Mouse (Mus musculus) embryonic facial prominence, embryonic 14.5 days (tissue): ENCODE results near the gene Ccdc163. TPM values are rescaled to one million over a fixed set of nuclear protein-coding genes. Genes with fewer than 3 reads are reported as not detected.

ENCODE experiments used
- ATAC-seq: fragments of 200-750 bp; cut with Nextera tagmentation; 2 replicates; pipeline ENCODE4 v1.8.0; 2017; ENCODE audit warnings: low read depth, moderate number of reproducible peaks, moderate TSS enrichment
- DNase-seq: peaks from one replicate; pipeline ENCODE4 v3.0.0-alpha.2; 2015; ENCODE audit warnings: low spot score
- H3K27ac ChIP-seq: fragments of 300-500 bp; sonication (generic); replicated peaks from 2 replicates; pipeline ENCODE4 v1.5.1; 2014; ENCODE audit warnings: low read depth, mild to moderate bottlenecking, low read length, moderate library complexity
- H3K27me3 ChIP-seq: fragments of 300-500 bp; sonication (generic); replicated peaks from 2 replicates; pipeline ENCODE4 v1.6.1; 2014; ENCODE audit warnings: low read length; ENCODE audit not compliant: control insufficient read depth, insufficient read depth
- H3K36me3 ChIP-seq: fragments of 300-500 bp; sonication (generic); 2 replicates; pipeline ENCODE4 v1.6.1; 2014; ENCODE audit warnings: low read length, mixed read lengths; ENCODE audit not compliant: control insufficient read depth, insufficient read depth
- H3K4me1 ChIP-seq: fragments of 300-500 bp; sonication (generic); 2 replicates; pipeline ENCODE4 v1.6.1; 2014; ENCODE audit warnings: antibody characterized with exemption, low read length; ENCODE audit not compliant: control insufficient read depth, insufficient read depth
- H3K4me2 ChIP-seq: fragments of 300-500 bp; sonication (generic); 2 replicates; pipeline ENCODE4 v1.6.1; 2014; ENCODE audit warnings: low read depth, mild to moderate bottlenecking, low read length, moderate library complexity, mixed read lengths
- H3K4me3 ChIP-seq: fragments of 300-500 bp; sonication (generic); 2 replicates; pipeline ENCODE4 v1.5.1; 2014; ENCODE audit warnings: low read depth, mild to moderate bottlenecking, low read length
- H3K9ac ChIP-seq: fragments of 300-500 bp; sonication (generic); 2 replicates; pipeline ENCODE4 v1.6.1; 2014; ENCODE audit warnings: low read depth, mild to moderate bottlenecking, low read length, moderate library complexity, mixed read lengths
- H3K9me3 ChIP-seq: fragments of 300-500 bp; sonication (generic); 2 replicates; pipeline ENCODE4 v1.6.1; 2016; ENCODE audit warnings: low read length; ENCODE audit not compliant: control insufficient read depth
- WGBS: fragments of 180-500 bp; shearing (Covaris S2); extraction: QIAGEN DNeasy Blood & Tissue Kit; methylation state at CpG from one replicate; pipeline ENCODE4 v1.1.7; 2014; 5-methylcytosine and 5-hydroxymethylcytosine counted together
- polyA plus RNA-seq: library from polyadenylated mRNA; unstranded; fragments of >200 nt; fragmentation: Nextera tagmentation; extraction: Ambion mirVana; gene quantifications from 2 replicates; pipeline ENCODE4 v1.2.1, GENCODE M21; 2014

Gene Ccdc163
- polyA plus RNA-seq, 1 experiment from 2014 or later, result 24.8 TPM

DNA sequence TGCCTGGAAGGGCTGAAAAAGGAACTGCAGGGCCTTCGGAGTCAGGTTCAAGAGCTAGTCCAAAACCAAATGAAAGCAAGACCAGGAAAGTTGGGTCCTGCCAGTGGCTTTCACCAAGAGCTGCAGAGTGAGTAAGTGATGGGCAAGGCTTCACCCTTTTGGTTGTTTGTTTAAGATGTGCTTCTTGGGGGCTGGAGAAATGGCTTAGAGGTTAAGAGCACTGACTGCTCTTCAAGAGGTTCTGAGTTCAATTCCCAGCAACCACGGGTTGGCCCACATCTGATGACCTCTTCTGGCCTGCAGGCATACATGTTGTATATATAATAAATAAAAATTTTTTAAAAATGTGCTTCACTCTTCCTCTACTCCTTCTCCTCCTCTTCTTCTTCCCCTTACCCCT, 1.8 kb downstream of the Ccdc163 start:
- H3K4me1 ChIP-seq, result peaks cover 5% of the 10 kb centered on the region; the same call in 1 of the 2 replicates
- no peak overlapping the region for H3K4me2 ChIP-seq
- no peaks in the 10 kb centered on the region for H3K9me3 ChIP-seq
- H3K27me3 ChIP-seq, result no peaks in the 10 kb centered on the region
- ATAC-seq, result no peak
- H3K9ac ChIP-seq, result no peak overlapping the region
- peaks cover 3% of the 10 kb centered on the region; the same call in 1 of the 2 replicates for H3K36me3 ChIP-seq
- DNase-seq, result no peak
- WGBS, result 93% methylated on average over 2 of the region's 2 CpGs
- H3K27ac ChIP-seq, result no peak overlapping the region
- H3K4me3 ChIP-seq, result no peak overlapping the region

DNA sequence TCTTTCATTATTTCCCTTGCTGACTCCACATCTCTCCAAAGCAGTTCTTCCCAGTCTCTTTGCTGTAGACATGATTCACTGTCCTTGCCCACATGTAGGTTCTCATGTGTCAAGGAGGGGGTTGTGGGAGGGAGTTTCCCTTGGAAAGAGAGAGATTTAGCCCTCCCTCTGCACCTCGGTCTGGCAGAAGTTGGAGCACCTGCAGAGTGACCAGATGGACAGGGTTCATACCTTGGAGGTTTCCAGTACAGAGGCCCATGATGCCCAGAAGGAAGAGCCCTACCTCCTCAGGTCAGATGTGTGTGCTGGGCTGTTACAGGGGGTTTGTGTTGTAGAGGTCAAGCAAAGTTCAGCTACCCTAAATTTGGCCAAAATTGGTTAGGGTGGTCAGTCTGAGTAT, 4.2 kb downstream of the Ccdc163 start:
- 56% methylated on average over 1 of the region's 1 CpGs for WGBS
- no peaks in the 10 kb centered on the region for H3K9me3 ChIP-seq
- H3K4me1 ChIP-seq, result peaks cover under 1% of the 10 kb centered on the region; the same call in 1 of the 2 replicates
- no peak overlapping the region for H3K4me3 ChIP-seq
- no peaks in the 10 kb centered on the region for H3K27me3 ChIP-seq
- peaks cover 3% of the 10 kb centered on the region; the same call in 1 of the 2 replicates for H3K36me3 ChIP-seq
- no peak overlapping the region for H3K27ac ChIP-seq
- ATAC-seq (no peak), DNase-seq (no peak)
- no peak overlapping the region for H3K9ac ChIP-seq
- no peak overlapping the region for H3K4me2 ChIP-seq

DNA sequence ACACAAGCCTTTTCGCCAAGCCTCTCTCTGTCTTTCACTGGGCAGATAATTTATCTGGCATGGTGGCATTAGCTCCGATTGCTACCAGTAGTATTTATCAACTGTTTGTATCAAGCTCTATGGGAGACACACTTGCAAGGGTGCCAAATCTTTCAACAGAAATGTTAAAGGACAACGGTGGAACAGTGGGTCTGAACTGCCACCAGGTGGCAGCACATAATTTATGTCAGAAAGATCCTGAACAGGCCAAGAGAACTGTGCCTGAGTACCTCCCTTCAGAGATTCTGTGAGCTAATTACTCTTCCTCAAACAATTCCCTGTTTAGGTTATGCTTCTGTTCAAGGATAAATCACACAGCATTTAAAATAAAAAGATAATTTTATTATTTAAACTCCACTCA, 11.1 kb downstream of the Ccdc163 start:
- ATAC-seq (no peak), DNase-seq (peak; percentile 93)
- H3K9me3 ChIP-seq, result no peaks in the 10 kb centered on the region
- WGBS, result 20% methylated on average over 3 of the region's 3 CpGs
- no peaks in the 10 kb centered on the region for H3K27me3 ChIP-seq
- H3K36me3 ChIP-seq, result no peaks in the 10 kb centered on the region
- no peak overlapping the region for H3K9ac ChIP-seq
- H3K27ac ChIP-seq, result no peak overlapping the region
- no peak overlapping the region for H3K4me3 ChIP-seq
- H3K4me2 ChIP-seq, result no peak overlapping the region
- H3K4me1 ChIP-seq, result peaks cover 3% of the 10 kb centered on the region; the same call in 1 of the 2 replicates

DNA sequence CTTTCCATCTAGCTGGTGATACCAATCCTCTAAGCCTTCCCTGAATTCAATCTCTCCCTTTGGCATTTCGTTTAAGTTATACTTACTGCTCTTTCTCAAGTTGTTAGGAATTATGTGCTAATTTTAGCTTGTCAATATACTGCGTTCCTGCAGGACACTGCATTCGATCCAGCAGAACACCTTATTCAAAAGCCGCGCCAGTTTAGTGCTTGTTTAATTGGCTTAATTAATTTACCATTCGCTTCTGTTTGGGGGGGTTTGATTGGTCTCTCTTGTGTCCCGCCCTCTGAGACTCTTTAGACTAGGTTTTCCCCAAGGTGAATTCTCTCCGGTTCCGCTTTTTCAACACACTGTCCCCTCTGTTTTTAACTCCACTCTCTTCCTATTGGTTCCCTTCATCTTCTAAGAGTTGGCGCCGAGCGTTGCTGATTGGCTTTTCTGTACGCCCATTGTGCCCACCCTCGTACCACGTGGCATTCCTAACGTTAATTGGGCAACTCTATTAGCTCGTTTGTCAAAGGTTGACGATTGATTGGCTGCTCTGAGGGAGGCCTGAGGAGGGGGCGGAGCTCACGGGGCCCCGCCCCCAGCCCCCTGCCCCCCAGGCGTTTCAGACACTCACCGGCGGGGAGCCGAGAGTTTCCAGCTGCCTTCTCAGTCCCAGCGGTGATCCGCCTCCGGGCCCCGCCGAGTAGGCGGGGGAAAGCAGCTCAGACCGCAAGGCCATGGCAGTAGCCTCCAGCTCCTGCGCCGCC, 12.2 kb downstream of the Ccdc163 start, which contains the start of gene Tesk2:
TSS of gene Tesk2 (plus strand) at position 606 of the 755 bp plus-strand sequence.
- Histone ChIP-seq H3K4me2 (peak within 1 kb of the TSS; percentile 91), H3K4me1 (peaks cover 3% of the 10 kb centered on the region; the same call in 1 of the 2 replicates), H3K9ac (peak within 1 kb of the TSS; percentile 82), H3K9me3 (no peaks in the 10 kb centered on the region), H3K36me3 (no peaks in the 10 kb centered on the region), H3K27ac (peak within 1 kb of the TSS; percentile 69), H3K4me3 (peak within 1 kb of the TSS; percentile 85), H3K27me3 (no peaks in the 10 kb centered on the region)
- under 1% methylated on average over 21 of the region's 34 CpGs for WGBS
- peak; percentile 95 for ATAC-seq
- DNase-seq, result peak; percentile 100

DNA sequence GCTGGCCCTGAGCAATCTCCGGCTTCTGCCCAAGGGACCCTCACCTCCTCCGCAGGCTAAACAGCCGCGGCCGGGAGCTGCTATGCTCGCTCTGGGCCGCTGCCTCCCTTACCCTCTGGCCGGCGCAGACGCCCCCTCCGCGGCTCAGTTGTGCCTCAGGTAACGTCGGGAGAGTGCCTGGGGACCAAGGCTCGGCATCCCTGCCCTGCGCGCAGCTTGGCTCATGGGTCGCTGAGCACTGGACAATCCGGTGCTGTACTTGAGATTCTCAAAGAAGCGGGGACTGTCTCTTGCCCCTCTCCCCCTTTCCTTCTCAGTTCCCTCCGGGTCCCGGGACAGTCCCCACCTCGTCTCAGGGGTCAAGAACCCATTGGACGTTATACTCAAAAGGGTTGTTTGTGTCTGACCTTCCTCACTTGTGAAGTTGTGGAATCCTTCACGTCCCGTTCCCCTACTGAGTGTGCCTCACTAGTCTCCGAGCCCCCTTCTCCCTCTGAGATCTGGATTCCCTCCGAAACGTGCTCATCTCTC, 12.9 kb downstream of the Ccdc163 start:
- no peak for DNase-seq
- peak overlapping the region; percentile 91 for H3K4me2 ChIP-seq
- no peak; the same call in 1 of the 2 replicates for ATAC-seq
- no peaks in the 10 kb centered on the region for H3K36me3 ChIP-seq
- H3K4me3 ChIP-seq, result peak overlapping the region; percentile 85
- peak overlapping the region; percentile 69 for H3K27ac ChIP-seq
- no peaks in the 10 kb centered on the region for H3K27me3 ChIP-seq
- under 1% methylated on average over 17 of the region's 29 CpGs for WGBS
- peaks cover 3% of the 10 kb centered on the region; the same call in 1 of the 2 replicates for H3K4me1 ChIP-seq
- H3K9ac ChIP-seq, result peak overlapping the region; percentile 82
- H3K9me3 ChIP-seq, result no peaks in the 10 kb centered on the region

DNA sequence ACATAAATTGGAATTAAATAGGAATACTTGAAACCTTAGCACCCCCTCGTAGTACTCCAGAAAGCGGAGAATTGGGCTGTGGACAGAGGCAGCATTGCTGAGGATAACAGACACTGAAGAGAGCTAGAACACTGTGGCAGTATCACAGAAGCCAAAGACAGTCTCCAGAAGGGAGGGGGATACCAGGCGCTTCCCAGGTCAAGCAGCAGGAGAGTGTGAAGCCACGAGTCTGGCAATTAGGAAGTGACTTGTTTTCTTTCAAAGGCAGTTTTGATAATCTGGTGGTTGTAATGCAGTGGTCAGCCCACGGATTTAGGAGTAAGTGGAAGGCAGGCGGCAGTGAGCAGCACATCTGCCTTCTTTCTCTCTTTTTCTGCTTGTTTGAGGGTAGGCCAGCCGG, 13.9 kb downstream of the Ccdc163 start:
- WGBS, result 44% methylated on average over 7 of the region's 7 CpGs
- no peak for DNase-seq
- H3K4me3 ChIP-seq, result peak overlapping the region; percentile 85

DNA sequence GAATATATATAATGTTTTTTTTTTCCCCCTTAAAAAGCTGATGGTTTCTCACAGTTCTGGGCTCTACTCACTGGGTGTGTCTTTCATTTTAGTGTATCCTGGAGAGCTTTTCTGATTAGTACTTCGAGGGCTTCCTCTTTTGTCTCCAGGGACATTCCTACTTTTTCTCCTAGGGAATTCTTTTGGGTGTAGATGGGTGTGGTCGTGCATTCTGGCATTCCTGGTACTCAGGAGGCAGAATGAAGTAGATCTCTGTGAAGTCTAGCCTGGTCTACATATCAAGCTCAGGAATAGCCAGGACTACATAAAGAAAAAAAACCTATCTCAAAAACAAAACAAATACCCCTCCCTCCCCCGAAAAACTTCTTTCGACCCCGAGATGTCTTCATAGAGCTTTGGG, 17.1 kb downstream of the Ccdc163 start:
- DNase-seq (no peak), ATAC-seq (no peak)
- H3K36me3 ChIP-seq, result no peaks in the 10 kb centered on the region
- H3K4me2 ChIP-seq, result no peak overlapping the region
- no peaks in the 10 kb centered on the region for H3K9me3 ChIP-seq
- H3K9ac ChIP-seq, result no peak overlapping the region
- no peak overlapping the region for H3K27ac ChIP-seq
- H3K27me3 ChIP-seq, result no peaks in the 10 kb centered on the region
- peaks cover 3% of the 10 kb centered on the region; the same call in 1 of the 2 replicates for H3K4me1 ChIP-seq
- H3K4me3 ChIP-seq, result no peak overlapping the region
- WGBS, result 82% methylated on average over 5 of the region's 5 CpGs

More for the DNA sequence above, 13.9 kb downstream of the Ccdc163 start:
- no peaks in the 10 kb centered on the region for H3K27me3 ChIP-seq
- no peak for ATAC-seq
- 0 out of 2 replicates have a peak overlapping the region, but pooled peaks have one; percentile 3 for H3K9ac ChIP-seq
- peaks cover 3% of the 10 kb centered on the region; the same call in 1 of the 2 replicates for H3K4me1 ChIP-seq
- no peaks in the 10 kb centered on the region for H3K36me3 ChIP-seq
- no peak overlapping the region for H3K27ac ChIP-seq
- peak overlapping the region; percentile 91 for H3K4me2 ChIP-seq
- no peaks in the 10 kb centered on the region for H3K9me3 ChIP-seq

DNA sequence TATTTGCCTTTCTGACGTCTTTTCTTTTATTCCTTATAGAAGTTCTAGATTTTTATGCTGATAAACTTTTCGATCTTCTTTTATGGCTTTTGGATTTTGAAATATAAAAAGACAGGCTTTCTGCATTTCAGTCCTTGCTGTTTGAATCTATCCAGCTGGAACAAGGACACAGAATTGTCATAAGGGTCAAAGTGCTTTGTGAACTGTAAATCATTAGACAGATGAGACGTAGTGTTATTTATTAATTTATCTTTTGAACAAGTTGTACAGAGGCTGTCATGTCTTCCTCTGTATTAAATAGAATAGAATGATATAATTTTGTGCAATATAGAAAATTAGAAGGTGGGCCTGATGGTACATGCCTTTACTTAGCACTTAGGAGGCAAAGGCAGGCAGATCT, 19.1 kb downstream of the Ccdc163 start:
- no peaks in the 10 kb centered on the region for H3K4me1 ChIP-seq
- H3K36me3 ChIP-seq, result no peaks in the 10 kb centered on the region
- no peak overlapping the region for H3K4me2 ChIP-seq
- DNase-seq, result no peak
- H3K4me3 ChIP-seq, result no peak overlapping the region
- no peaks in the 10 kb centered on the region for H3K9me3 ChIP-seq
- H3K9ac ChIP-seq, result no peak overlapping the region
- no peak for ATAC-seq
- WGBS, result 70% methylated on average over 3 of the region's 3 CpGs
- no peaks in the 10 kb centered on the region for H3K27me3 ChIP-seq
- H3K27ac ChIP-seq, result no peak overlapping the region
